Mouse (Mus musculus): ENCODE measurements around the gene Ankrd65.

- TF ChIP-seq CTCF (IDR thresholded peaks at IDR 0.05; ENCODE audit: insufficient read depth, low read depth, low read length) (no peak), POLR2A (IDR thresholded peaks at IDR 0.05; ENCODE audit: insufficient read depth, low read depth, low read length) (peak; percentile 75)
These were observed 15.9 kb upstream of the Ankrd65 start, which contains the start of gene Vwa1 for GRCm38 (mm10) chr4:155774280-155774754.

All from olfactory bulb, adult 2 months (tissue).